Comparison of ENCODE assay signal across 8 mouse cellular contexts in the genomic region with DNA sequence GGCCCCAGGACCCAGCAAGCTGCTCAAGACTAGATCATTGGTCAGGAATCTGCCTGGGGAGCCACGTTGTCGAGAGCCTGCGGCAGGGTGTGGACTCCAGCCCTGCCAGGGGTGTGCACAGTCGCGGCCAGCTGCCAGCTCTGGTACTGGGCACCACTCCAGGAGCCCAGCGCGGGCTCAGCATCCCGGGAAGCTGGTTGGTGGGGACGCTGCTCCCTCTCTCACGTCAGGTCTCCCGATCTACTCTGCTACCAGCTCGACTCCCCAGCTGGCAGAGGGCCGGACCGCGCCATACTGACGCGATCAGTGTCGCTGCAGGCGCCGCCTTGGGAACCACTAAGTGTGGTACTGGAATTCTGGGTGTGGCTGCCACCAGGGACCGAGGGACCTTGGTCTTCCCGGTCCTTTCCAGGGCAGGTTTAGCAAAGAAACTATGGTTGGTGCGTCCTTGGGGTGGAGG. TPM values are rescaled to one million over a fixed set of nuclear protein-coding genes. Genes with fewer than 3 reads are reported as not detected.
DNase-seq lines count a peak whose midpoint lies in the region; ATAC-seq and TF ChIP-seq lines count a peak whose summit lies in the region.

No protein-coding gene starts in this region.

- no peaks in the 10 kb centered on the region for H3K27me3 ChIP-seq in ES-Bruce4 (ENCODE audit: control insufficient read depth, insufficient read depth, low read length, poor library complexity, severe bottlenecking)
- no peaks in the 10 kb centered on the region for H3K27me3 ChIP-seq in hindbrain, embryonic 14.5 days (ENCODE audit: control insufficient read depth, insufficient read depth, low read length)

- peak overlapping the region; percentile 38 for H3K4me3 ChIP-seq in ES-Bruce4 (ENCODE audit: low read depth, low read length)
- H3K4me3 ChIP-seq in hindbrain, embryonic 14.5 days (replicated peaks; ENCODE audit: low read length), result peak overlapping the region; percentile 17

- peak; percentile 87; the same call in 1 of the 2 replicates for ATAC-seq in hindbrain, embryonic 14.5 days (ENCODE audit: low FRiP score)
- no peak for ATAC-seq in activated CD4-positive, CD25-positive, alpha-beta regulatory T cell, adult 4 months

- TF ChIP-seq EP300 in ES-Bruce4 (IDR thresholded peaks at IDR 0.05; ENCODE audit: insufficient read depth, low read depth, low read length), result no peak

- H3K4me1 ChIP-seq in ES-Bruce4 (ENCODE audit: control insufficient read depth, insufficient read depth, low read length), result peaks cover 11% of the 10 kb centered on the region
- H3K4me1 ChIP-seq in hindbrain, embryonic 14.5 days (replicated peaks; ENCODE audit: control insufficient read depth, insufficient read depth, low read length), result peaks cover 12% of the 10 kb centered on the region

- H3K4me2 ChIP-seq in hindbrain, embryonic 14.5 days (replicated peaks), result peak overlapping the region; percentile 49

- H3K27ac ChIP-seq in ES-Bruce4 (ENCODE audit: insufficient read depth, low read length), result no peak overlapping the region
- H3K27ac ChIP-seq in hindbrain, embryonic 14.5 days, result peak overlapping the region; percentile 41; the same call in 1 of the 2 replicates

- no peak for TF ChIP-seq POLR2A in ES-Bruce4 (IDR thresholded peaks at IDR 0.05; ENCODE audit: insufficient read depth, low read length)

- H3K9me3 ChIP-seq in ES-Bruce4 (replicated peaks; ENCODE audit: control insufficient read depth, insufficient read depth, low read length, poor library complexity, severe bottlenecking), result no peaks in the 10 kb centered on the region
- no peaks in the 10 kb centered on the region for H3K9me3 ChIP-seq in hindbrain, embryonic 14.5 days (ENCODE audit: control insufficient read depth, low read length)

- H3K9ac ChIP-seq in ES-Bruce4 (ENCODE audit: low read depth, poor library complexity, severe bottlenecking), result peak overlapping the region; percentile 57; the same call in 1 of the 2 replicates
- H3K9ac ChIP-seq in hindbrain, embryonic 14.5 days, result peak overlapping the region; percentile 35; the same call in 1 of the 2 replicates

- no peaks in the 10 kb centered on the region for H3K36me3 ChIP-seq in ES-Bruce4 (ENCODE audit: control insufficient read depth, insufficient read depth, low read length, poor library complexity, severe bottlenecking)
- no peaks in the 10 kb centered on the region for H3K36me3 ChIP-seq in hindbrain, embryonic 14.5 days (replicated peaks; ENCODE audit: control insufficient read depth, insufficient read depth)

- peak; percentile 86 to 90 for DNase-seq in cerebellum, postnatal 10 days
- peak; percentile 76 for DNase-seq in gastrocnemius, adult 18-20 months (ENCODE audit: low spot score)
- peak; percentile 70 for DNase-seq in hindbrain, embryonic 14.5 days (ENCODE audit: low spot score)
- peak; percentile 75 to 79 for DNase-seq in layer of hippocampus, postnatal 25 days (ENCODE audit: extremely low spot score in 1 of 2, low spot score in 1 of 2)
- peak; percentile 94 for DNase-seq in lung, postnatal 10 days
- DNase-seq in right cerebral cortex, adult 18-20 months, result peak; percentile 91

- 2% methylated on average over 23 of the region's 23 CpGs for WGBS in hindbrain, embryonic 14.5 days

- TF ChIP-seq CTCF in ES-Bruce4 (IDR thresholded peaks at IDR 0.05; ENCODE audit: low read depth, low read length), result no peak

RNA-seq across cellular contexts. Expression of gene Gramd2, which starts 11.7 kb away (rescaled TPM):
- polyA plus RNA-seq in ES-Bruce4 (2011; ENCODE audit: insufficient read depth, insufficient read length, low read depth, missing spikeins), result 4.5 and 5.2 TPM in 2 replicates
- under 1 TPM in 1 of 2 experiments, not detected in 1; 0.07 TPM for total RNA-seq in gastrocnemius, adult 18-20 months (2021)
- polyA plus RNA-seq in hindbrain, embryonic 14.5 days (2014; fragmentation: Nextera tagmentation; extraction: Ambion mirVana), result 2.9 and 6.0 TPM in 2 replicates
- 1 to 10 TPM; 4.9 to 7.3 TPM for total RNA-seq in layer of hippocampus, postnatal 25 days (2021)
- polyA plus RNA-seq in activated CD4-positive, CD25-positive, alpha-beta regulatory T cell, adult 4 months (2017; shearing (Covaris generic)), result not detected

RNA-seq across cellular contexts. Expression of gene Pkm, which starts 35.5 kb away (rescaled TPM):
- 2,048 and 2,433 TPM in 2 replicates for polyA plus RNA-seq in ES-Bruce4 (2011; ENCODE audit: insufficient read depth, insufficient read length, low read depth, missing spikeins)
- total RNA-seq in gastrocnemius, adult 18-20 months (2021), result 1,000 to 10,000 TPM; 2,790 to 2,981 TPM
- 861 and 971 TPM in 2 replicates for polyA plus RNA-seq in hindbrain, embryonic 14.5 days (2014; fragmentation: Nextera tagmentation; extraction: Ambion mirVana)
- total RNA-seq in layer of hippocampus, postnatal 25 days (2021), result 1,000 to 10,000 TPM; 1,212 to 1,366 TPM
- polyA plus RNA-seq in activated CD4-positive, CD25-positive, alpha-beta regulatory T cell, adult 4 months (2017; shearing (Covaris generic)), result 100 to 1,000 TPM; 694 to 839 TPM

RNA-seq across cellular contexts. Expression of gene Senp8, which starts 58.8 kb away (rescaled TPM):
- 16.3 and 21.2 TPM in 2 replicates for polyA plus RNA-seq in ES-Bruce4 (2011; ENCODE audit: insufficient read depth, insufficient read length, low read depth, missing spikeins)
- 10 to 100 TPM; 10.3 to 11.8 TPM for total RNA-seq in gastrocnemius, adult 18-20 months (2021)
- polyA plus RNA-seq in hindbrain, embryonic 14.5 days (2014; fragmentation: Nextera tagmentation; extraction: Ambion mirVana), result 11.4 and 11.6 TPM in 2 replicates
- total RNA-seq in layer of hippocampus, postnatal 25 days (2021), result 1 to 10 TPM; 9.2 to 9.7 TPM
- polyA plus RNA-seq in activated CD4-positive, CD25-positive, alpha-beta regulatory T cell, adult 4 months (2017; shearing (Covaris generic)), result 1 to 10 TPM; 5.0 to 5.4 TPM

RNA-seq across cellular contexts. Expression of gene Myo9a, which starts 59.0 kb away (rescaled TPM):
- 17.6 and 24.5 TPM in 2 replicates for polyA plus RNA-seq in ES-Bruce4 (2011; ENCODE audit: insufficient read depth, insufficient read length, low read depth, missing spikeins)
- 1 to 10 TPM; 7.4 to 7.5 TPM for total RNA-seq in gastrocnemius, adult 18-20 months (2021)
- polyA plus RNA-seq in hindbrain, embryonic 14.5 days (2014; fragmentation: Nextera tagmentation; extraction: Ambion mirVana), result 28.9 and 29.9 TPM in 2 replicates
- 10 to 100 TPM; 57.4 to 66.3 TPM for total RNA-seq in layer of hippocampus, postnatal 25 days (2021)
- polyA plus RNA-seq in activated CD4-positive, CD25-positive, alpha-beta regulatory T cell, adult 4 months (2017; shearing (Covaris generic)), result 10 to 100 TPM; 31.8 to 42.8 TPM
